Mouse (Mus musculus) megakaryocyte, embryonic 14.5 days (primary cell): Measurements from ENCODE around the gene Smarcb1.

ENCODE experiments used
- FLI1 ChIP-seq: IDR thresholded peaks from 2 replicates; pipeline ENCODE4 v1.6.1; 2012; ENCODE audit warnings: low read length, inconsistent platforms, mixed read lengths
- GATA1 ChIP-seq: IDR thresholded peaks from 3 replicates; pipeline ENCODE4 v1.6.1; 2012; ENCODE audit warnings: mixed read lengths, low read length, inconsistent platforms, borderline replicate concordance

GRCm38 (mm10) chr10:75884742-75885141 lies 36.7 kb downstream of the Smarcb1 start:
- TF ChIP-seq GATA1 (no peak), FLI1 (no peak)
